Mouse (Mus musculus) heart, postnatal 4 days (tissue): Measurements from ENCODE around the gene Relch. TPM values are rescaled to one million over a fixed set of nuclear protein-coding genes. Genes with fewer than 3 reads are reported as not detected.

Source experiments
- DNase-seq: peaks from one replicate; pipeline ENCODE4 v3.0.0; 2021
- total RNA-seq, 2 experiments: library from RNA; stranded (reverse); gene quantifications; 2 replicates each; pipeline ENCODE4 v1.2.3; 2021

The Relch gene
- total RNA-seq, 2 experiments from 2014 or later: 28.4 to 35.7 TPM

DNA sequence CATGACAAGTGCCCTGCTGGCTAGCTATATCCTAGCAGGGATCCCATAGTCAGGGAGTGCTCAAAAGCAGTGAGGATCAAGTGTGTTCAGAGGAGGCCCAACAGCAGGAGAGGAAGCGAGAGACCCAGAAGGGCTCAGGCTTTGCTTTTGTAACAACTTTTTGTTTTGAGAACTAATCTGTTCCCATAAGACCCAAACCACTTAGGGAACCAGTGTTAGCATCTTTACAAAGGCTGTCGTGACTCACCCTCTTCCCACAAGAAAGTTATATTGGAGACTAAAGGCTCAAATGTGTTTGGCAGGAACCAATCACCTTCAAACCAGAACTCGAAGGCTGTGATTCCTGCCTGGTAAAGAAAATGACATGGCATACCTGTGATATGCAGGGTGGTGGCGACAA, 132.0 kb downstream of the Relch start:
- no peak for DNase-seq

- no peak for DNase-seq
These were observed 136.9 kb downstream of the Relch start for GRCm38 (mm10) chr1:105800570-105800969.

DNA sequence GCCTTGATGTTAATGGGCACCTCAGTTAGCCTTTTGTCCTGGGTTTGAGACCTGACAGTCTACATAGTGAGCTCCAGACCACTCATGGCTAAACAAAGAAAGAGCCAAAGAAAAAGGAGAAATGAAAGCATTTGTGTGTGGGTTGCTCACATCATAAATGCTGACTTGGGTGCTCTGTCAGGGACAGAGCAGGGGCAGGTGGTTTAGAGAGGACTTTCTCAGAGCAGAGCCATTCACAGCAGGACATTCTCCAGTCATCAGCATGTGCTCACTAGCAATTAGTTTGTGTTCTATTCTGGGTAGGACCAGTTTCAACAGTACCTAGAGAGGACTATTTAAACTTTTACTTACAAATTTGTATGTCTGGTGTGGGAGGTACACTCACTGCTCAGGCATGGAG, 137.6 kb downstream of the Relch start:
- no peak for DNase-seq

DNA sequence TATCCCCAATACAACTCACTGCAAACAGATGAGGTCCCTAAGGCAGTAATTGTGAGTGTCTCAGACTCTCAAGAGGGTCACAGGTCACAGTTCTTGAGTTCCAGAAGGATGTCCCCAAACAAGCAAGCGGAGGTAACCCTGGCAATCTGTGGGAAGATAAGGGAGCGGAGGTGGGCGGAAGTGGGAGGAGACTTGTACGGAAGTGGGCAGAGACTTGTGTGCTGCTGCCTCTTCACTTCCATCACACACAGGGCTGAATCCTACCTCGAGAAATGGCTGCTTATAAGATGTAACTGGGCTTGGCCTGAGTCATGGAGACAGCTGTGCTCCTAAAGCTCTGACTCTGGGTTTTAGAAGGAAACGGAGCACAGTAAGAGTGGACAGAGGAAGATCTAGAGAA, 139.3 kb downstream of the Relch start:
- no peak for DNase-seq

GRCm38 (mm10) chr1:105804285-105804684, 140.6 kb downstream of the Relch start:
- no peak for DNase-seq

Other genes with a start within 250 kb of the Relch start
- gene Pign, start 184 bp upstream of the Relch start, total RNA-seq: 10 to 100 TPM; 23.6 to 25.7 TPM
- 1 to 10 TPM; 1.3 to 1.5 TPM for gene Tnfrsf11a, start 116.9 kb downstream of the Relch start, total RNA-seq